Mouse (Mus musculus): Measurements from ENCODE around the gene Dnmt3b. TPM values are rescaled to one million over a fixed set of nuclear protein-coding genes. Genes with fewer than 3 reads are reported as not detected.

Gene Dnmt3b
- total and polyA plus RNA-seq, 3 experiments: 5.3 to 9.4 (median 8.4) TPM

GRCm38 (mm10) chr2:153724424-153724823 lies 75.2 kb downstream of the Dnmt3b start:
- Histone ChIP-seq H3K27me3 (replicated peaks) (peaks cover 6% of the 10 kb centered on the region), H3K79me2 (replicated peaks; ENCODE audit: control insufficient read depth, extremely low read depth, insufficient read depth, poor library complexity, severe bottlenecking) (no peaks in the 10 kb centered on the region), H3K9me3 (replicated peaks; ENCODE audit: low read length) (no peaks in the 10 kb centered on the region), H3K36me3 (replicated peaks in 1 of 2; ENCODE audit: control insufficient read depth in 1 of 2, insufficient read depth in 1 of 2, low read length in 1 of 2) (no peaks in the 10 kb centered on the region), H3K4me1 (ENCODE audit: control insufficient read depth in 1 of 2, insufficient read depth in 2 of 2) (no peaks in the 10 kb centered on the region), H3K27ac (ENCODE audit: insufficient read depth, low read depth) (no peak overlapping the region), H3K4me2 (ENCODE audit: insufficient read depth, low read depth, poor library complexity, severe bottlenecking) (no peak overlapping the region), H3K4me3 (replicated peaks in 1 of 3; ENCODE audit: low read depth in 2 of 3, low read length in 2 of 3, poor library complexity in 1 of 3) (no peak overlapping the region), H3K9ac (ENCODE audit: insufficient read depth, low read depth) (no peak overlapping the region)
- DNase-seq (ENCODE audit: extremely low read depth): no peak
- in situ Hi-C loops (cut with MboI; ENCODE audit: low pct_ligation_motif_present, low pct_unique_long_range_greater_than_20kb, low sequenced_read_pairs): no loop called here
- TF ChIP-seq MAFK (IDR thresholded peaks at IDR 0.05; ENCODE audit: insufficient replicate concordance, low read length): no peak
- TF ChIP-seq POLR2AphosphoS2 (IDR thresholded peaks at IDR 0.05; ENCODE audit: low read depth, low read length): no peak
- no peak for TF ChIP-seq NRF1 (IDR thresholded peaks at IDR 0.05; ENCODE audit: low read depth, low read length)
- TF ChIP-seq SMC3 (IDR thresholded peaks at IDR 0.05; ENCODE audit: low read depth, low read length): no peak
- no peak for TF ChIP-seq ZC3H11A (IDR thresholded peaks at IDR 0.05; ENCODE audit: low read depth, low read length)
- no peak for TF ChIP-seq TBP (conservative IDR thresholded peaks at IDR 0.05; ENCODE audit: low read depth, low read length)
- no peak for TF ChIP-seq KAT2A (IDR thresholded peaks at IDR 0.05; ENCODE audit: insufficient replicate concordance, low read length)
- no peak for TF ChIP-seq MAZ (IDR thresholded peaks at IDR 0.05; ENCODE audit: low read depth, low read length)
- TF ChIP-seq CHD1 (IDR thresholded peaks at IDR 0.05; ENCODE audit: low read depth, low read length): no peak
- TF ChIP-seq SIN3A (IDR thresholded peaks at IDR 0.05; ENCODE audit: low read length): no peak
- no peak for TF ChIP-seq RAD21 (IDR thresholded peaks at IDR 0.05; ENCODE audit: low read depth, low read length)
- TF ChIP-seq ELF1 (IDR thresholded peaks at IDR 0.05; ENCODE audit: low read depth, low read length): no peak
- TF ChIP-seq RCOR1 (conservative IDR thresholded peaks at IDR 0.05; ENCODE audit: low read depth, low read length): no peak
- TF ChIP-seq MXI1 (IDR thresholded peaks at IDR 0.05; ENCODE audit: low read depth, low read length): no peak
- dilution Hi-C loops (cut with MboI; ENCODE audit: extremely low pct_ligation_motif_present, extremely low pct_unique_long_range_greater_than_20kb, low sequenced_read_pairs): no loop called here

- Histone ChIP-seq H3K27ac (ENCODE audit: insufficient read depth, low read depth) (no peak overlapping the region), H3K4me3 (replicated peaks in 1 of 3; ENCODE audit: low read depth in 2 of 3, low read length in 2 of 3, poor library complexity in 1 of 3) (no peak overlapping the region), H3K4me1 (ENCODE audit: control insufficient read depth in 1 of 2, insufficient read depth in 2 of 2) (no peaks in the 10 kb centered on the region), H3K36me3 (replicated peaks in 1 of 2; ENCODE audit: control insufficient read depth in 1 of 2, insufficient read depth in 1 of 2, low read length in 1 of 2) (no peaks in the 10 kb centered on the region), H3K79me2 (replicated peaks; ENCODE audit: control insufficient read depth, extremely low read depth, insufficient read depth, poor library complexity, severe bottlenecking) (no peaks in the 10 kb centered on the region), H3K27me3 (replicated peaks) (peaks cover 5% of the 10 kb centered on the region), H3K9ac (ENCODE audit: insufficient read depth, low read depth) (no peak overlapping the region), H3K4me2 (ENCODE audit: insufficient read depth, low read depth, poor library complexity, severe bottlenecking) (no peak overlapping the region), H3K9me3 (replicated peaks; ENCODE audit: low read length) (no peaks in the 10 kb centered on the region)
- dilution Hi-C loops (cut with MboI; ENCODE audit: extremely low pct_ligation_motif_present, extremely low pct_unique_long_range_greater_than_20kb, low sequenced_read_pairs): no loop called here
- TF ChIP-seq IRF4 (IDR thresholded peaks at IDR 0.05; ENCODE audit: low read depth, low read length): no peak
- no peak for TF ChIP-seq KAT2A (IDR thresholded peaks at IDR 0.05; ENCODE audit: insufficient replicate concordance, low read length)
- no peak for TF ChIP-seq ZC3H11A (IDR thresholded peaks at IDR 0.05; ENCODE audit: low read depth, low read length)
- TF ChIP-seq SIN3A (IDR thresholded peaks at IDR 0.05; ENCODE audit: low read length): no peak
- no peak for TF ChIP-seq MAX (IDR thresholded peaks at IDR 0.05; ENCODE audit: low read length)
- TF ChIP-seq ZKSCAN1 (IDR thresholded peaks at IDR 0.05; ENCODE audit: borderline replicate concordance, low read depth, low read length): no peak
- no peak for TF ChIP-seq POLR2A (IDR thresholded peaks at IDR 0.05; ENCODE audit: low read depth, low read length)
- TF ChIP-seq PAX5 (IDR thresholded peaks at IDR 0.05; ENCODE audit: low read length): no peak
- no peak for TF ChIP-seq ETS1 (conservative IDR thresholded peaks at IDR 0.05; ENCODE audit: low read depth, low read length)
- no peak for TF ChIP-seq MAZ (IDR thresholded peaks at IDR 0.05; ENCODE audit: low read depth, low read length)
- no peak for TF ChIP-seq E2F4 (IDR thresholded peaks at IDR 0.05; ENCODE audit: insufficient replicate concordance, low read depth, low read length)
- no peak for TF ChIP-seq POLR2AphosphoS2 (IDR thresholded peaks at IDR 0.05; ENCODE audit: low read depth, low read length)
- TF ChIP-seq BHLHE40 (IDR thresholded peaks at IDR 0.05; ENCODE audit: low read depth, low read length): no peak
- no peak for TF ChIP-seq USF1 (IDR thresholded peaks at IDR 0.05; ENCODE audit: low read depth, low read length)
- TF ChIP-seq NELFE (IDR thresholded peaks at IDR 0.05; ENCODE audit: low read depth, low read length): no peak
- no peak for TF ChIP-seq JUND (conservative IDR thresholded peaks at IDR 0.05; ENCODE audit: low read depth, low read length)
- no peak for TF ChIP-seq MXI1 (IDR thresholded peaks at IDR 0.05; ENCODE audit: low read depth, low read length)
- no peak for TF ChIP-seq GABPA (IDR thresholded peaks at IDR 0.05; ENCODE audit: insufficient replicate concordance, low read depth, low read length)
- no peak for DNase-seq (ENCODE audit: extremely low read depth)
- in situ Hi-C loops (cut with MboI; ENCODE audit: low pct_ligation_motif_present, low pct_unique_long_range_greater_than_20kb, low sequenced_read_pairs): no loop called here
These were observed 75.6 kb downstream of the Dnmt3b start for GRCm38 (mm10) chr2:153724871-153725270.
